Mouse (Mus musculus): ENCODE data around the gene Itga9. TPM values are rescaled to one million over a fixed set of nuclear protein-coding genes. Genes with fewer than 3 reads are reported as not detected.

Itga9 gene
- polyA plus RNA-seq, 1 experiment from 2014 or later = 2.0 TPM

GRCm38 (mm10) chr9:118801910-118802287, 195.4 kb downstream of the Itga9 start:
- H3K36me3 ChIP-seq (replicated peaks) = no peaks in the 10 kb centered on the region
- H3K9me3 ChIP-seq = no peaks in the 10 kb centered on the region
- H3K9ac ChIP-seq = no peak overlapping the region
- no peaks in the 10 kb centered on the region for H3K4me1 ChIP-seq
- H3K27me3 ChIP-seq (replicated peaks) = no peaks in the 10 kb centered on the region
- H3K4me2 ChIP-seq = no peak overlapping the region
- no peak overlapping the region for H3K4me3 ChIP-seq
- no peak for ATAC-seq (replicated peaks)
- WGBS = 66% methylated on average over 8 of the region's 8 CpGs
- H3K27ac ChIP-seq = no peak overlapping the region

- no peak overlapping the region for H3K4me3 ChIP-seq
- no peak for ATAC-seq (replicated peaks)
- no peaks in the 10 kb centered on the region for H3K4me1 ChIP-seq
- H3K9ac ChIP-seq = no peak overlapping the region
- no peak overlapping the region for H3K4me2 ChIP-seq
- no peak overlapping the region for H3K27ac ChIP-seq
- H3K27me3 ChIP-seq (replicated peaks) = no peaks in the 10 kb centered on the region
- H3K9me3 ChIP-seq = no peaks in the 10 kb centered on the region
- no peaks in the 10 kb centered on the region for H3K36me3 ChIP-seq (replicated peaks)
- WGBS = 96% methylated on average over 11 of the region's 11 CpGs
These were observed 195.9 kb downstream of the Itga9 start for GRCm38 (mm10) chr9:118802380-118802779.

DNA sequence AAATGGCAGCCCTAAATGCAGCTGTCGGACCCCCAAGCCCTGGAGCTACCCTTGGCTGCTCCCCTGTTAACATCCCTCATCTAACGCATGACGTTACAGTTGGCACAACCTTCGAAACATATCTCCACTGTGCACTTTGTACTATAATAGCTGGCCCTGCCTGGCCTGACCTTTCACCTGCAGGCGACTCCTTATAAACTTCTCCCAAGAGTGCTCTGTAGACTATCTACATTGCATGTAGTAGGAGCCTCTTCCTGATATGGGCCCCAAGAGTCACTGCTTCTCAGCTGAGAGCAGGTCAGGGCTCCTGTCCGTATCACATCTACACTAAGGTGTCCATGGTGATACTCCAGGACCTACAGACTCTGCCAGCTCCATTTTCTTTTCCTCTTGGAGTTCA, 199.2 kb downstream of the Itga9 start:
- WGBS = 92% methylated on average over 6 of the region's 6 CpGs
- Histone ChIP-seq H3K4me2 (no peak overlapping the region), H3K4me3 (no peak overlapping the region), H3K27ac (no peak overlapping the region), H3K27me3 (replicated peaks) (no peaks in the 10 kb centered on the region), H3K9me3 (no peaks in the 10 kb centered on the region), H3K36me3 (replicated peaks) (no peaks in the 10 kb centered on the region), H3K9ac (no peak overlapping the region), H3K4me1 (no peaks in the 10 kb centered on the region)
- no peak for ATAC-seq (replicated peaks)

- no peak for ATAC-seq (replicated peaks)
- Histone ChIP-seq H3K4me3 (no peak overlapping the region), H3K36me3 (replicated peaks) (no peaks in the 10 kb centered on the region), H3K4me2 (no peak overlapping the region), H3K9ac (no peak overlapping the region), H3K9me3 (no peaks in the 10 kb centered on the region), H3K4me1 (no peaks in the 10 kb centered on the region), H3K27ac (no peak overlapping the region), H3K27me3 (replicated peaks) (no peaks in the 10 kb centered on the region)
- 93% methylated on average over 3 of the region's 3 CpGs for WGBS
These were observed 201.2 kb downstream of the Itga9 start for GRCm38 (mm10) chr9:118807669-118808068.

GRCm38 (mm10) chr9:118812221-118812620, 205.7 kb downstream of the Itga9 start:
- 93% methylated on average over 7 of the region's 7 CpGs for WGBS
- no peak overlapping the region for H3K9ac ChIP-seq
- H3K4me2 ChIP-seq = no peak overlapping the region
- H3K9me3 ChIP-seq = no peaks in the 10 kb centered on the region
- no peaks in the 10 kb centered on the region for H3K4me1 ChIP-seq
- H3K36me3 ChIP-seq (replicated peaks) = no peaks in the 10 kb centered on the region
- H3K27ac ChIP-seq = no peak overlapping the region
- ATAC-seq (replicated peaks) = no peak
- no peak overlapping the region for H3K4me3 ChIP-seq
- H3K27me3 ChIP-seq (replicated peaks) = no peaks in the 10 kb centered on the region

- ATAC-seq (replicated peaks) = no peak
- Histone ChIP-seq H3K27ac (no peak overlapping the region), H3K9ac (no peak overlapping the region), H3K4me1 (no peaks in the 10 kb centered on the region), H3K4me3 (no peak overlapping the region), H3K27me3 (replicated peaks) (no peaks in the 10 kb centered on the region), H3K4me2 (no peak overlapping the region), H3K9me3 (no peaks in the 10 kb centered on the region), H3K36me3 (replicated peaks) (no peaks in the 10 kb centered on the region)
- 88% methylated on average over 5 of the region's 5 CpGs for WGBS
These were observed 207.0 kb downstream of the Itga9 start for GRCm38 (mm10) chr9:118813492-118813891.

- Histone ChIP-seq H3K9ac (no peak overlapping the region), H3K4me1 (no peaks in the 10 kb centered on the region), H3K9me3 (no peaks in the 10 kb centered on the region), H3K4me3 (no peak overlapping the region), H3K27ac (no peak overlapping the region), H3K4me2 (no peak overlapping the region), H3K27me3 (replicated peaks) (no peaks in the 10 kb centered on the region), H3K36me3 (replicated peaks) (no peaks in the 10 kb centered on the region)
- no peak for ATAC-seq (replicated peaks)
- 93% methylated on average over 16 of the region's 16 CpGs for WGBS
These were observed 207.6 kb downstream of the Itga9 start for GRCm38 (mm10) chr9:118814056-118814455.

GRCm38 (mm10) chr9:118814461-118814860, 208.0 kb downstream of the Itga9 start:
- WGBS = 79% methylated on average over 8 of the region's 8 CpGs
- no peak overlapping the region for H3K4me2 ChIP-seq
- no peaks in the 10 kb centered on the region for H3K36me3 ChIP-seq (replicated peaks)
- no peaks in the 10 kb centered on the region for H3K4me1 ChIP-seq
- H3K9me3 ChIP-seq = no peaks in the 10 kb centered on the region
- no peak overlapping the region for H3K9ac ChIP-seq
- no peaks in the 10 kb centered on the region for H3K27me3 ChIP-seq (replicated peaks)
- no peak overlapping the region for H3K27ac ChIP-seq
- no peak for ATAC-seq (replicated peaks)
- H3K4me3 ChIP-seq = no peak overlapping the region

- H3K4me1 ChIP-seq = no peaks in the 10 kb centered on the region
- no peak overlapping the region for H3K9ac ChIP-seq
- H3K27ac ChIP-seq = no peak overlapping the region
- H3K36me3 ChIP-seq (replicated peaks) = no peaks in the 10 kb centered on the region
- ATAC-seq (replicated peaks) = no peak
- no peaks in the 10 kb centered on the region for H3K27me3 ChIP-seq (replicated peaks)
- no peak overlapping the region for H3K4me3 ChIP-seq
- no peaks in the 10 kb centered on the region for H3K9me3 ChIP-seq
- no peak overlapping the region for H3K4me2 ChIP-seq
- WGBS = 98% methylated on average over 8 of the region's 8 CpGs
These were observed 209.1 kb downstream of the Itga9 start for GRCm38 (mm10) chr9:118815543-118815942.

- Histone ChIP-seq H3K9me3 (no peaks in the 10 kb centered on the region), H3K27me3 (replicated peaks) (no peaks in the 10 kb centered on the region), H3K4me3 (no peak overlapping the region), H3K4me2 (no peak overlapping the region), H3K36me3 (replicated peaks) (no peaks in the 10 kb centered on the region), H3K27ac (no peak overlapping the region), H3K4me1 (peaks cover 7% of the 10 kb centered on the region; the same call in 1 of the 2 replicates), H3K9ac (no peak overlapping the region)
- WGBS = 66% methylated on average over 3 of the region's 3 CpGs
- ATAC-seq (replicated peaks) = no peak
These were observed 212.0 kb downstream of the Itga9 start for GRCm38 (mm10) chr9:118818508-118818907.

- WGBS = 50% methylated on average over 21 of the region's 21 CpGs
- Histone ChIP-seq H3K27me3 (replicated peaks) (no peaks in the 10 kb centered on the region), H3K4me3 (no peak overlapping the region), H3K36me3 (replicated peaks) (no peaks in the 10 kb centered on the region), H3K27ac (no peak overlapping the region), H3K9ac (no peak overlapping the region), H3K4me2 (peak overlapping the region; percentile 16), H3K4me1 (peaks cover 7% of the 10 kb centered on the region; the same call in 1 of the 2 replicates), H3K9me3 (no peaks in the 10 kb centered on the region)
- ATAC-seq (replicated peaks) = peak; percentile 62; the same call in 1 of the 2 replicates
These were observed 215.0 kb downstream of the Itga9 start for GRCm38 (mm10) chr9:118821220-118822185.

DNA sequence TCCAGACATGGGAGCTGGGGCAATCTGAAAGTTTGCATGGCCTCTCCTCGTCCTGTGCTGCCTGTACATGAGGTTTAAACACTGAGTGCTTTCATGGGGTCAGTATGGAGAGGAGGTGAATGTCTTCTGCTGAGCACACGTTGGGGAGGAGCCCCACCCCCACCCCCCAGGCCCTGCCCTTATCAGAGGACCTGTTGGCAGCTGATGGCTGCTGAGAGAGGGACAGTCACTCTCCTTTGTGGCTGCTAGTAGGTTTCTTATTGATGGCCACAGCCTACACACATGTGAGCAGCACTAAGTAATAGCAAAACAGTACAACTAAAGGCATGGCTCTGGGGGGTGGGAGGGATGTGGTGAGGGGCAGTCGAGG, 215.7 kb downstream of the Itga9 start:
- no peak overlapping the region for H3K9ac ChIP-seq
- 0 out of 2 replicates have a peak, but pooled peaks have one; percentile 4 for ATAC-seq (replicated peaks)
- peak overlapping the region; percentile 16 for H3K4me2 ChIP-seq
- H3K4me3 ChIP-seq = no peak overlapping the region
- H3K4me1 ChIP-seq = peaks cover 7% of the 10 kb centered on the region; the same call in 1 of the 2 replicates
- no peak overlapping the region for H3K27ac ChIP-seq
- WGBS = 63% methylated on average over 3 of the region's 3 CpGs
- no peaks in the 10 kb centered on the region for H3K9me3 ChIP-seq
- H3K27me3 ChIP-seq (replicated peaks) = no peaks in the 10 kb centered on the region
- no peaks in the 10 kb centered on the region for H3K36me3 ChIP-seq (replicated peaks)

- H3K4me2 ChIP-seq = no peak overlapping the region
- WGBS = 96% methylated on average over 2 of the region's 2 CpGs
- no peak overlapping the region for H3K9ac ChIP-seq
- peaks cover 7% of the 10 kb centered on the region; the same call in 1 of the 2 replicates for H3K4me1 ChIP-seq
- no peak for ATAC-seq (replicated peaks)
- H3K27me3 ChIP-seq (replicated peaks) = no peaks in the 10 kb centered on the region
- H3K9me3 ChIP-seq = no peaks in the 10 kb centered on the region
- no peak overlapping the region for H3K27ac ChIP-seq
- no peaks in the 10 kb centered on the region for H3K36me3 ChIP-seq (replicated peaks)
- no peak overlapping the region for H3K4me3 ChIP-seq
These were observed 216.1 kb downstream of the Itga9 start for GRCm38 (mm10) chr9:118822581-118822980.

Measured in midbrain, embryonic 15.5 days (tissue).